Mouse (Mus musculus) liver, embryonic 15.5 days (tissue): ENCODE results near the gene Gm49396. TPM values are rescaled to one million over a fixed set of nuclear protein-coding genes. Genes with fewer than 3 reads are reported as not detected.
A peak's percentile ranks its signal among the peaks of the same experiment; 100 is the strongest.

Source experiments
- ATAC-seq: fragments of 200-750 bp; cut with Nextera tagmentation; 2 replicates; pipeline ENCODE4 v1.8.0; 2017; ENCODE audit warnings: moderate number of reproducible peaks, mild to moderate bottlenecking, moderate library complexity; ENCODE audit not compliant: insufficient read depth
- H3K27ac ChIP-seq: fragments of 300-500 bp; sonication (generic); replicated peaks from 2 replicates; pipeline ENCODE4 v1.5.1; 2015; ENCODE audit warnings: mild to moderate bottlenecking, inconsistent platforms
- H3K27me3 ChIP-seq: fragments of 300-500 bp; sonication (generic); 2 replicates; pipeline ENCODE4 v1.6.1; 2015; ENCODE audit warnings: mild to moderate bottlenecking, inconsistent platforms
- H3K36me3 ChIP-seq: fragments of 300-500 bp; sonication (generic); replicated peaks from 2 replicates; pipeline ENCODE4 v1.6.1; 2015; ENCODE audit warnings: moderate library complexity, mild to moderate bottlenecking, inconsistent platforms
- H3K4me1 ChIP-seq: fragments of 300-500 bp; sonication (generic); replicated peaks from 2 replicates; pipeline ENCODE4 v1.6.1; 2015; ENCODE audit warnings: inconsistent platforms
- H3K4me2 ChIP-seq: fragments of 300-500 bp; sonication (generic); 2 replicates; pipeline ENCODE4 v1.6.1; 2015; ENCODE audit warnings: moderate library complexity, mild to moderate bottlenecking, inconsistent platforms
- H3K4me3 ChIP-seq: fragments of 300-500 bp; sonication (generic); replicated peaks from 2 replicates; pipeline ENCODE4 v1.5.1; 2015; ENCODE audit warnings: mild to moderate bottlenecking, inconsistent platforms
- H3K9ac ChIP-seq: fragments of 300-500 bp; sonication (generic); 2 replicates; pipeline ENCODE4 v1.6.1; 2015; ENCODE audit warnings: moderate library complexity, mild to moderate bottlenecking, inconsistent platforms
- H3K9me3 ChIP-seq: fragments of 300-500 bp; sonication (generic); replicated peaks from 2 replicates; pipeline ENCODE4 v1.6.1; 2016; ENCODE audit warnings: inconsistent platforms
- WGBS: fragments of 180-500 bp; shearing (Covaris S2); methylation state at CpG from one replicate; pipeline ENCODE4 v1.1.7; 2015; ENCODE audit warnings: mixed read lengths; ENCODE audit not compliant: insufficient replicate concordance; 5-methylcytosine and 5-hydroxymethylcytosine counted together
- microRNA-seq: library from miRNA; unstranded; fragments of <30 nt; microRNA quantifications from one replicate; pipeline ENCODE4, GENCODE M21; 2016
- polyA plus RNA-seq: library from polyadenylated mRNA; unstranded; fragments of >200 nt; fragmentation: Nextera tagmentation; extraction: Ambion mirVana; gene quantifications from 2 replicates; pipeline ENCODE4 v1.2.1, GENCODE M21; 2015

Gm49396 gene
- polyA plus RNA-seq, 1 experiment from 2014 or later: 3.4 TPM

GRCm38 (mm10) chr7:30614454-30614853, 51.3 kb downstream of the Gm49396 start:
- no peak overlapping the region for H3K4me3 ChIP-seq
- no peak overlapping the region for H3K9ac ChIP-seq
- no peak overlapping the region for H3K4me2 ChIP-seq
- peaks cover 15% of the 10 kb centered on the region for H3K4me1 ChIP-seq
- H3K27ac ChIP-seq: no peak overlapping the region
- no peaks in the 10 kb centered on the region for H3K27me3 ChIP-seq
- ATAC-seq: no peak
- peaks cover 41% of the 10 kb centered on the region for H3K36me3 ChIP-seq
- 42% methylated on average over 2 of the region's 2 CpGs for WGBS
- no peaks in the 10 kb centered on the region for H3K9me3 ChIP-seq

GRCm38 (mm10) chr7:30615049-30615760, 52.1 kb downstream of the Gm49396 start:
- Histone ChIP-seq H3K4me3 (no peak overlapping the region), H3K9me3 (no peaks in the 10 kb centered on the region), H3K4me2 (no peak overlapping the region), H3K9ac (no peak overlapping the region), H3K27me3 (no peaks in the 10 kb centered on the region), H3K27ac (no peak overlapping the region), H3K4me1 (peaks cover 15% of the 10 kb centered on the region), H3K36me3 (peaks cover 47% of the 10 kb centered on the region)
- whole genome bisulfite sequencing: 52% methylated on average over 5 of the region's 5 CpGs
- no peak for ATAC-seq

Small RNAs within 50 kb of the gene (microRNA-seq; reads per million reads assigned to microRNA genes)
- 3.8 reads per million, percentile 11 among the genes with 10 or more reads in this experiment for gene Gm38670
- not detected for gene Mir3569

Other genes starting within 250 kb of the Gm49396 start
- 15.7 and 20.2 TPM in 2 replicates for gene Syne4, start 248.5 kb upstream of the Gm49396 start, polyA plus RNA-seq
- 1.4 and 2.0 TPM in 2 replicates for gene E130208F15Rik, start 241.6 kb upstream of the Gm49396 start, polyA plus RNA-seq
- 4.3 and 5.1 TPM in 2 replicates for gene Sdhaf1, start 239.4 kb upstream of the Gm49396 start, polyA plus RNA-seq
- gene Lrfn3, start 200.6 kb upstream of the Gm49396 start, polyA plus RNA-seq: 1.9 and 2.0 TPM in 2 replicates
- 146 and 160 TPM in 2 replicates for gene Tyrobp, start 149.6 kb upstream of the Gm49396 start, polyA plus RNA-seq
- gene Hcst, start 143.5 kb upstream of the Gm49396 start, polyA plus RNA-seq: 6.7 and 7.0 TPM in 2 replicates
- 1.6 and 1.8 TPM in 2 replicates for gene Nfkbid, start 141.6 kb upstream of the Gm49396 start, polyA plus RNA-seq
- 5.3 and 6.2 TPM in 2 replicates for gene Aplp1, start 117.8 kb upstream of the Gm49396 start, polyA plus RNA-seq
- gene Kirrel2, start 105.7 kb upstream of the Gm49396 start, polyA plus RNA-seq: 0.03 and 0.37 TPM in 2 replicates
- gene Nphs1, start 105.0 kb upstream of the Gm49396 start, polyA plus RNA-seq: 0.10 TPM in 1 of 2 replicates, not detected in the other
- gene Prodh2, start 69.7 kb upstream of the Gm49396 start, polyA plus RNA-seq: 57.8 and 78.4 TPM in 2 replicates
- gene Arhgap33, start 28.3 kb upstream of the Gm49396 start, polyA plus RNA-seq: 2.6 and 3.0 TPM in 2 replicates
- 4.9 and 5.3 TPM in 2 replicates for gene Hspb6, start 11.2 kb upstream of the Gm49396 start, polyA plus RNA-seq
- gene Proser3, start 11.0 kb upstream of the Gm49396 start, polyA plus RNA-seq: 2.0 and 2.7 TPM in 2 replicates
- 23.4 and 26.1 TPM in 2 replicates for gene Lin37, start 3.5 kb upstream of the Gm49396 start, polyA plus RNA-seq
- 32.4 and 35.4 TPM in 2 replicates for gene U2af1l4, start within 50 bp of the Gm49396 start, polyA plus RNA-seq
- 60.6 and 65.5 TPM in 2 replicates for gene Psenen, start 283 bp downstream of the Gm49396 start, polyA plus RNA-seq
- gene Igflr1, start 2.1 kb downstream of the Gm49396 start, polyA plus RNA-seq: 2.3 and 2.8 TPM in 2 replicates
- 2.4 and 2.9 TPM in 2 replicates for gene Kmt2b, start 25.4 kb downstream of the Gm49396 start, polyA plus RNA-seq
- gene Zbtb32, start 35.6 kb downstream of the Gm49396 start, polyA plus RNA-seq: 0.17 and 0.22 TPM in 2 replicates
- 0.06 TPM in 1 of 2 replicates, not detected in the other for gene Upk1a, start 49.5 kb downstream of the Gm49396 start, polyA plus RNA-seq
- 514 and 565 TPM in 2 replicates for gene Cox6b1, start 62.8 kb downstream of the Gm49396 start, polyA plus RNA-seq
- not detected in 2 replicates for gene Etv2, start 72.5 kb downstream of the Gm49396 start, polyA plus RNA-seq
- gene Rbm42, start 87.0 kb downstream of the Gm49396 start, polyA plus RNA-seq: 49.4 and 54.0 TPM in 2 replicates
- 31.5 and 36.9 TPM in 2 replicates for gene Haus5, start 101.7 kb downstream of the Gm49396 start, polyA plus RNA-seq
- not detected in 2 replicates for gene Pmis2, start 108.3 kb downstream of the Gm49396 start, polyA plus RNA-seq
- 0.48 and 0.99 TPM in 2 replicates for gene 2200002J24Rik, start 135.6 kb downstream of the Gm49396 start, polyA plus RNA-seq
- gene Atp4a, start 148.9 kb downstream of the Gm49396 start, polyA plus RNA-seq: 1.7 and 2.9 TPM in 2 replicates
- gene Tmem147, start 166.2 kb downstream of the Gm49396 start, polyA plus RNA-seq: 97.4 and 105 TPM in 2 replicates
- gene Gapdhs, start 180.3 kb downstream of the Gm49396 start, polyA plus RNA-seq: not detected in 2 replicates
- 0.12 and 0.61 TPM in 2 replicates for gene Sbsn, start 188.1 kb downstream of the Gm49396 start, polyA plus RNA-seq
- 0.32 and 0.99 TPM in 2 replicates for gene Dmkn, start 200.4 kb downstream of the Gm49396 start, polyA plus RNA-seq
- 0.21 and 2.5 TPM in 2 replicates for gene Krtdap, start 224.6 kb downstream of the Gm49396 start, polyA plus RNA-seq